Mouse (Mus musculus) right cerebral cortex, postnatal 14 days (tissue): ENCODE data around the gene Dusp6.
"Not testable (repeated sequence)": the region's sequence is repeated elsewhere in the genome, so short reads cannot be mapped to it uniquely, and the experiment has no call there.

Source experiments
- DNase-seq: peaks from one replicate; pipeline ENCODE4 v3.0.0; 2022

Dusp6 gene

DNA sequence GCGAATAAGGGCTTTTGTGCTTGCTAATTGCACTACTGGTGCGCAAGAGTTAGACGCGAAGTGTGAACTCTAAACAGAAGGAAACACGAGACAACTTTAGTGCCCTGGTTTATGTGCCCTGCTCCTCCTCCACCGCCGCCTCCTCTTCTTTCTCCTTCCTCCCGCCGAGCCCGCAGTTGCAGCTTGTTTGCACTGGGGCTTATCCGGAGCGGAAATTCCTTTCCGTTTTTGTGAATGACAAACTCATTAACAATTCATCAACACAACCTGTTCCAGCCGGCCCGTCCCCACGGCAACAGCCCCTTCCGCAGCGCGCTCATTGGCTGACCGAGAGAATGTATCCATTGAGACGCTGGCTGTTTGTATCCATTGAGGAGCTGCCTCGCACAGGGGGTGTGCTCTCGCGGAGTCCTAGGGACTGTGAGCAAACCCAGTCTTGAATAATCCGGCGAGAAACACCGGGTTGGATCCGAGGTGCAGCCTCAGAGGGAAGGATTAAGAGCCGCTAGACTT lies at the start of gene Dusp6:
Dusp6 (plus strand) TSS at position 365 of the 513 bp plus-strand sequence.
- peak; percentile 93 for DNase-seq

GRCm38 (mm10) chr10:99214421-99215299 lies 48.4 kb upstream of the Dusp6 start:
- no peak for DNase-seq

- not testable (repeated sequence) for DNase-seq
Observed at GRCm38 (mm10) chr10:99216570-99216969, 46.5 kb upstream of the Dusp6 start.

DNA sequence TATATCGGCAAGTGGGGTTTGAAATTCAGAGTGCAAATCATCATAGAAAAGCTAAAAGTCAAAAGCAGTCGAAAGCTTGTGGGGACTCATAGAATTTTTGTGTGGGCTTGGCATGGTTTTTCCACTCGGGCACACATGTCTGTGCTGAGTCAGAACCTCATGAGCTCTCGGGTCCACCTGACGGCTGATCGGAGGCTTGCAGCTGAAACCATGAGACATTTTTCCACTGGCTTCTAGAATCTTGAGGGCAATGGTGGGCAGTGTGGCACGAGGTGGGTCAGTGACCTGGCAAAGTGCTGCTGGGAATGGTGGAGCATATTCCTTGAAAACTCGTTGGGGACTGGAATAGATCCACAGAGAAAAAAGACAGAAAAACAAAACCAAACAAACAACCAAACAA lies 41.5 kb upstream of the Dusp6 start:
- DNase-seq = no peak

GRCm38 (mm10) chr10:99222726-99223125 lies 40.3 kb upstream of the Dusp6 start:
- peak; percentile 48 for DNase-seq

- DNase-seq = no peak
Observed at GRCm38 (mm10) chr10:99224218-99224617, 38.8 kb upstream of the Dusp6 start.

DNA sequence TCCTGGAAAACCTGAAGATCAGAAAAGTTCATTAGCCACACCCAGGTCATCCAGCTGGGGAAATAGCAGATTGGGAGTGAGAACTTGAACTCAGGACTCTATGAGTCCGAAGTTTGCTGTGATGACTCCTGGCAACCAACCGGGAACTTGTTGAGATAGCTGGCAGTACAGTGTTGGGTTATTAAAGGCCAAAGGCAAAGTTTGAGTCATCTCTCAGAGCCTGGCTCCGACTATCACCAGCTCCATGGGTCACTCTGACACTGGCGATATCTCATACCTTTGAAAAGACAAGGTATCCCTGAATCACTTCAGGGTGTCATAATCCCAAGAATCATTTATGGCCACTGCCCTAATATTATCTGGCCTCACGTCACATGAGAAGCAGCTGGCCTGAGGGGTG lies 36.2 kb upstream of the Dusp6 start:
- DNase-seq = no peak

- no peak for DNase-seq
Observed at GRCm38 (mm10) chr10:99227968-99228864, 34.8 kb upstream of the Dusp6 start.

GRCm38 (mm10) chr10:99229031-99229684 lies 33.9 kb upstream of the Dusp6 start:
- no peak for DNase-seq

DNA sequence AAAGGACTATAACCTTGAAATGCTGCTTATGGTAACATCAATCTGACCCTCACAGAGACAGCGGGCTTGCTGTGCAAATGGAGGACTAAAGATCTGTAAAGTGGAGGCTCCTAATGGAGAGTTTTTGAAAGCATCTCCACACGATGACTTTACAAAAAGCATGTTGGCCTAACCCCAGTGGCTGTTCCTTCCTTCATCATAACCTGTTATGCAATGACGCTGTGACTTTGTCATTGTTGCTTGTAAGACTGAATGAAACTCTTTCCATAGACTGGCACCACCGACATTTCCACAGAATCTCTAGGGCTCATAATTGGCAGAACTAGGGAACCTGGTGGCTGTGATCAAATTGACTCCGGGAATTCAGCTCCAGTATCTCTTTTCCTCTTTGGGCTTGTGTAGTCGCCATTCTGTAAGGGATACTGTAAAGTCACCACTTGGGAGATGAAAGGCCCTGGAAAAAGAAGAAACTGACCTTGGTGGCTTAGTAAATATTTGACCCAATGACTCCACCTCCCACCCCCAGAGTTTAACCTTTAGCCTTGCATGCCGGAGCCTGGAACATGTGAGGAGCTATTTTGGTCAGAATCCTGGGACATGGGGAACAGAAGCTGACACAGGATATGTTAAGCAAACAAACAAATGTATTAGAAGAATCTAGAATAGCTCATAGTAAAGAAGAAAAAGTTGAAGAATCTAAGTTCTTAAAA lies 30.4 kb upstream of the Dusp6 start:
- no peak for DNase-seq

GRCm38 (mm10) chr10:99234336-99234735 lies 28.7 kb upstream of the Dusp6 start:
- DNase-seq = no peak

DNA sequence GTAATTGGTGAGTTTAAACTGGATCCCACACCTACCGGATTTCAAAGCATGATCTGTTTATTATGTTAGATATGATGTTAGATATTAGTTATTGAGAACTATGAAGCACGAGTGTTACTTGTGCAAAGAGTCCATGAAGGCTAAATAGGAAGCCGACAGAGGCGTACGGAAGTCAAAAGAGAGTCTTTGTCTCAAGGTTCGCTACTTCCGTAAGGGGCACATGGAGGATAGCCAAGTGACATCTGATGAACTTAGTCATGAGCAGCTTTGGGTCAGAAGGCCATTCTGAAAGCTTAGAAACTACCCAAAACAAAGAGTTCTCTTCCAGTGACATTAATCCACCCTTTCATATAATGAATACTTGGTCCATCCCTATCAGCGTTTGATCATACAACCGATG lies 27.9 kb upstream of the Dusp6 start:
- no peak for DNase-seq

GRCm38 (mm10) chr10:99237205-99237832 lies 25.7 kb upstream of the Dusp6 start:
- no peak for DNase-seq

- DNase-seq = no peak
Observed at GRCm38 (mm10) chr10:99238537-99238936, 24.5 kb upstream of the Dusp6 start.

GRCm38 (mm10) chr10:99241284-99241828 lies 21.7 kb upstream of the Dusp6 start:
- DNase-seq = no peak

- peak; percentile 36 for DNase-seq
Observed at GRCm38 (mm10) chr10:99241829-99242711, 21.0 kb upstream of the Dusp6 start.

DNA sequence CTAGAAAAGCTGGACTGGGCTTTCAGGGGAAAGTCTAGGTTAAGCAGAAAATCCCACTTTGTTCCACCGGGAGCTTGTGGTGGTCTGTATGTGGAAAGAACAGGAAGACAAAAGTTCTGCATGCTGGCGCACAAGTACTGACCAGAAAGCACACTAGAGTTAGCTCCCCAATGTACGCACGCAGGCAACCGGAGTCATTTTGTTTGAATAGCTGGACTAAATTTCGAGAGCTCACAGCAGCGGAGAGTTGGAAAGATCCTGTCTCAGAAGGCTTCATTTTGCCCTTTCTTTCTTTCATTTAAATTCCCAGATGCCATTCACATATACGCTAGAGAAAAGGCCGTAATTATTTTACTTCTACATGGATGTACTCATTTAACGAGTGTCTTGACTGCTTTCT lies 20.3 kb upstream of the Dusp6 start:
- no peak for DNase-seq

- no peak for DNase-seq
Observed at GRCm38 (mm10) chr10:99243907-99244489, 19.0 kb upstream of the Dusp6 start.

GRCm38 (mm10) chr10:99244655-99245260 lies 18.3 kb upstream of the Dusp6 start:
- no peak for DNase-seq
